Mouse (Mus musculus): ENCODE data around the gene A4galt. TPM values are rescaled to one million over a fixed set of nuclear protein-coding genes. Genes with fewer than 3 reads are reported as not detected.

Gene A4galt
- total RNA-seq, 2 experiments from 2014 or later = 7.0 to 7.2 TPM

DNA sequence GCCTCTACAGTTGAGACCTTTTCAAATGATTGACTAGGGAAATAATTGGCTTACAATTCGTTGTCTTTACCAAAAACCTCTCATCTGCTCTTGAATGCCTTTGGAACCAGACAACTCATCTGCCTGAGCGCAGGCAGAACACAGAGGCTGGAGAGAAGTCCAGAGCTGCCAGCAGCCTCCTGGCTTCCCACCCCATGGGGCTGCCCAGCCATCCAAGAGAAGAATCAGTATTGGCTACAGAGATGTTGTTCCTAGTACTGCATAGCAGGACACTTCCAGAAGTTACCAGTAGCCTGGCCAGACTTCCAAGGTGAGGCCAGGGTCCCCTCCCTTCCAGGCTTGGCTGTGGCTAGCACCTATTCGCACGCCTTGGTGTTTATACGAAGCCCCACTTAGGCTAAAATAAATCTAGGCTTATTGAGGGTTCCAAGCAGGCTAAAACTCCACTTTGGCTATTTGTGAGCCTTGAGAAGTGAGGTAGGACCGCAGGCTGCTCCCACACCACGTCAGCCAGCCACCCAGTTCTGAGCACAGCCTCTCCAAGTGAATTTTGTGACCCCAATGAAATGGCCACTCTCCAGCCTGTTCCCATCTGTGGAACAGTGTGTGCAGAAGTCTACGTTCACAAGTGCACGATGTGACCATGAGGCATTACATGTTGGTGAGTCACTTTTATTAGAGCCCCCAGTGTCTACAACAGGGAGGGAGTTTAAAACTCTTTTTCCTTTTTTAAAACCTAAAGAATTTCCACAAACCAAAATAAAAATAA, 25.3 kb downstream of the A4galt start:
- peak; percentile 47 to 80 for DNase-seq

DNA sequence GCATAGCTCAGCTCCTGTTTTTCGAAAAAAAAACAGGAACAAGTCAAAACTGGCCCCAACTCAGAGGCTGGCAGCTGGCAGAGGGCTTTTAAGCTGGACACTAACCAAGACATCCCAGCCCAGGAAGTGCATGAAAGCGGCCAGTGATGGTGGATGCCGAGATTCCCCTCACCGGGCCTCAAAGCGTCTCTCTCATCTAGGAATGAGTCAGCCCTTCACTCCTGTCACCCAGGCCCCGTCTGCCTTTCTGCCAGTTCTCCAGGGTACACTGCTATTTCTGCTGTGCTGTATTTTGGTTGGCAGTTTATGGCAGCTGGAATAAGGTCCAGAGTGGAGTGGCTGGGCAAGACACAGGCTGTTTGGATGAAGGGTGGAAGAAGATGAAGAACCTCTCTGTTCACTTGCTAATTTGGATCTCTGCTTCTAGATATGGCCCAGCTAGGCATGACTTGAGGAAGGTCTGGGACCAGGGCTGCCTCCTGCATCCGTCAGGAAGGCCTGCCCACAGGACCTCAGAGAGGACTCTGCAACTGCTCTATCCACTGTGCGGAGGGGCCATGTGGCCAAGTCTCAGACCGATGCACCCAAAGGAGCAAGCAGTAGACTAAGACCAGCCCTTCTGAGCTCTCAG, 27.3 kb downstream of the A4galt start:
- DNase-seq = peak; percentile 69 to 73

DNA sequence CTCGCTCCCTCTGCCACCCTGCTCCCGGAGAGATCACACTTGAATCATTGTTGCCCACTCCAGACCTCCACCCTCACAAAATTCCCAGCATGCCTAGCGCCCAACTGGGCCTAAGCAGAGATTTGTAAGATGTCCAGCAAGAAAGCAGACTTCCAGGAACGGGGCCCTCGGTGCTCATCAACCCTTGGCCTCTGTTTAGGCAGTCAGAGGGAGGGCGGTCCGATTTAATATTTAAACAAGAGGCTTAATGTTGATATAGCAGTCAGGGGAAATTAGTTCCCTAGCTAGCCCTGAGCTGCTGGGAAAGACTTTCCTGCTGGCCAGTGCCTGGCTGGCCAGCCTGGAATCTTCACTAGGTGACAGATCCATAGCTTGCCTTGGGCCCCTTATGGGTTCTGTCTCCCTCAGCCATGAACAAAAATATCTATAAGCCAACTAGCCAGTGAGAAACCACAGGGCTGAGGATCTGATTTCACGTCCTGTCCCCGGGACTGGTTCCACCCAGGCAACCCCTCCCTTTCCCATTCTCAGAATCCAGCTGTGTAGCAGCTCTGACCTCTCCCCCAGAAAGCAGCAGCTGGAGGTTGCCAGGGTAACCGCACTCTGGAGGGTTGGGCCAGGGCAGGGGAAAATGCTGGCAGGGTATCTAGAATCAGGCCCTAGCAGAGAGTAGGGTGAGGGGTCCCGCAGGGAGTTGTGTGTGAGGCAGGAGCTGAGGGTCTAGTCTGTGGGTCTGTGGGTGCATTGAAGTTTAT, 28.2 kb downstream of the A4galt start:
- peak; percentile 86 to 94 for DNase-seq

DNA sequence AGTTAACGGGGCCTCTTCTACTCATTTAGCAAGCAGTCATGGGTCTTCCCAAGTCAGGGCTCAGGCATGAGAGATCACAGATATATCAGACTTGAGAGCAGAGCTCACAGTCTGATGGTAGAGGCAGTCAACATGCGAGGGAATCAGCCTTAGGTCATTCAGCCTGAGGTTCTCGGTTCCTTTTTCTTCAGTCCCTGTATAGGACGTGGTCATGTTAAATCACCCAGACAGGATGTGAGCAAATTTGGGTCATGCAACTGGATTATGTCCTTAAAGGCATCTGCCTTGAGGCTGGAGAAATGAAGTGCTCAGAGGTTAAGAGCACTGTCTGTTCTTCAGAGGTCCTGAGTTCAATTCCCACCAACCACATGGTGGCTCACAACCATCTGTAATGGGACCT, 29.9 kb downstream of the A4galt start:
- peak; percentile 28 to 59 for DNase-seq

DNA sequence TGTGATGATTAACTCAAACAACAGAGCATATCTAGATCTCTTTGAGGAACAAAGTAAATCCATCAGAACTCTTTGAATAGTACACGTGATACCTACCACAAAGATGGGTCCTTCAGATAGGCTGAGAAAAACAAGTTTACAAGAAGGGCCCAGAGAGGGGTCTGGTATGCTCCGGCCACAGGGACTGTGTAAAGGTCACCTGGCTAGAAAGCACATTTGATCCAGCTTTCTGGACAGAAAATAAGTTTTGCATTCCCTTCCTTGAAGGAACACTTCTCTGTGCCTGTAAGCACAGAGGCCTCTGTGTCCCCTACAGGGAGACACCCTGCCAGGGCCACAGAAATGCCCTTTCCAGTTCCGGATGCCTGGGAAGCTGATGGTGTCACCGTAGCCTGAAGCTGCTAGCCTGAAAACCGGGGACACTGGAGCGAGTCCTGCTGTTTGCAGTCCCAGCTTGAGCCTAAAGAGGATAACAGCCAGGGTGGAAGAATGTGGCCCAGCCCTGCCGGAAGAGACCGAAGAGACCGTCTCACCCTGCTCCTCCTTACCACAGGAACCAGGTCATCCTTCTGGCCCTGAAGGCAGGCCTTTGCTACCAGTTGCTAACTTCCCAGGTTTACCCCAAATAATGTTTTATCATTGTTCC, 31.1 kb downstream of the A4galt start:
- no peak for DNase-seq

DNA sequence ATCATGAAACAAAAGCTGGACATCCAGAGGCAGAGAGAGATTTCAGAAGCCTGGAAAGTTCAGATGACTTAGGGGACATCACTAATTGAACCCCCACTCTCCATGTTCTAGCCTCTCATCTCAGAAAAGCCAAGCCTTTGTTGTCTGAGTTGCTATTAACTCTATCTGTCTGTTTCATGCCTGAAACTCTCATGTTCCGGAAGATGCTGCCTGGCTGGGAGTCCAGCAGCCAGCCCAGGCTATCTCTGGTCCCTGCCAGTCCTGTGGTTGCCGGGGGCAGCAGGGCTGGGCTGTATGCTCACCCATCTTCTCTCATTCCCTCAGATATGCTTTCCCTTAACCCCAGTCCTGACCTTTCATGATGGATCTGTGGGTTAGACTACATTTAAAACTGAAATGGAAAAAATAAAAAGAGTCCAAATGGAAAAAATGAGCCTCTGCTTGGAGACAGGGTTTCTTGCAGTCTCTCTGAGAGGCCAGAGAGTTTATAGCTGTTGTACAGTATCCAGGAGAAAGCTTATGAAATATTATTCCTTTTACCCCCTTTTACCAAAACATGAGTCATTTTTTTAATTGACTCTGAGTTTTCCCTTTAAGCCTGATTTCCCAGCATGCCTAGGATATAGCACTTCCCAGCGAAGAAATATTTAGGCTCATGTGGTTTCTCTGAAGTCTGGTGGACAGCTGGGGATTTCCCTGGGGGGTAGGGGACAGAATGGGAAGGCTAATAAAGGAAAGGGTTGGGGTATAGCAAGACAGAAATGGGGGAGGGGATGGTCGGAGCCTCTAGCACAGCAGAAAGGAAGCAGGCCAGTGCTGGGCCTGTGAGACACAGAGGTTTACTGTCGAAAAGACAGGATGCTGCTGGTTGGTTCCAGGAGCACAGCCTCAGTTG, 36.0 kb downstream of the A4galt start:
- DNase-seq = peak; percentile 51 to 55

DNA sequence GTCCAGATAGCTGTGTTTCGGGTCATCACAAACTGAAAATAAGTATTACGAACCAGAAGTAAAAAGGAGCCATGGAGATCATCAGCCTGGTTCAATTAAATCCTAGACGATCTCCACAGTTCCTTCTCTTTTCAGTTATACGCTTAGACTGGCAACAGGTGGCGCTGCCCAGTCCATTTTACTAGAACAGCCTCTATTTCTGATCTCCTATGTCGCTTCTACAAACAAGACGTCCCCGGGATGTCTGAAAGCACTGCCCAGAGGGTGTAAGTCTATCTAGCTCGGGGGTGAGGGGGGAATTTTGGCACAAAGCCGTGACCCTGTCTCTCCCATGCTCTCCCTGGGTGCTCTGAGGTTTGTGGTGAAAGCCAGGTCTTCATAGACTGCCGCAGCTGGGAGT, 41.3 kb downstream of the A4galt start:
- DNase-seq = peak; percentile 77 to 87

- DNase-seq = no peak
Measured at GRCm38 (mm10) chr15:83209719-83210118, 41.9 kb downstream of the A4galt start.

DNA sequence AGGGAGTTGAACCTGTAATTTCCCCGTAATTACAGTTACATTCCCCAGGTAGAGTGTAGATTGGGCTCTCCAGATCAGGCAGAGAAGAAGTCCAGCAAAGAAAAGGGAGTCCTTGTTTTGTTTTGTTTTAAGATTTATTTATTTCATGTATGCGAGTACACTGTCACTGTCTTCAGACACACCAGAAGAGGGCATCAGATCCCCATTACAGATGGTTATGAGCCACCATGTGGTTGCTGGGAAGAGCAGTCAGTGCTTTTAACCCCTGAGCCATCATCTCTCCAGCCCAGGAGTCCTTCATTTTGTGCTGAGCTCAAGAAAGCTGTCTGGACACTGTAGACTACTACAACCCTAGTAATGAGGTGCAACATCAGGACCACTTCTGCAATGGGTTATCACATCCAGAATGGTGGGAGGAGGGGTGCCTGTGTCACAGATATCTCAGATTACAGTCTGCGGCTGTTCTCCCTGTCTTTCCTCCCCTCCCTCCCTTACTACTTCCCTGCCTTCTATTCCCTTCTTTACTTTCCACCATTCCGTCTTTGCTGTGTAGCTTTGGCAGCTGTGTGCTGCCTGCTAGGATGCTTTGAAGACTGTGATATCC, 42.4 kb downstream of the A4galt start:
- peak in 1 of 2 experiments; percentile 23 for DNase-seq

DNA sequence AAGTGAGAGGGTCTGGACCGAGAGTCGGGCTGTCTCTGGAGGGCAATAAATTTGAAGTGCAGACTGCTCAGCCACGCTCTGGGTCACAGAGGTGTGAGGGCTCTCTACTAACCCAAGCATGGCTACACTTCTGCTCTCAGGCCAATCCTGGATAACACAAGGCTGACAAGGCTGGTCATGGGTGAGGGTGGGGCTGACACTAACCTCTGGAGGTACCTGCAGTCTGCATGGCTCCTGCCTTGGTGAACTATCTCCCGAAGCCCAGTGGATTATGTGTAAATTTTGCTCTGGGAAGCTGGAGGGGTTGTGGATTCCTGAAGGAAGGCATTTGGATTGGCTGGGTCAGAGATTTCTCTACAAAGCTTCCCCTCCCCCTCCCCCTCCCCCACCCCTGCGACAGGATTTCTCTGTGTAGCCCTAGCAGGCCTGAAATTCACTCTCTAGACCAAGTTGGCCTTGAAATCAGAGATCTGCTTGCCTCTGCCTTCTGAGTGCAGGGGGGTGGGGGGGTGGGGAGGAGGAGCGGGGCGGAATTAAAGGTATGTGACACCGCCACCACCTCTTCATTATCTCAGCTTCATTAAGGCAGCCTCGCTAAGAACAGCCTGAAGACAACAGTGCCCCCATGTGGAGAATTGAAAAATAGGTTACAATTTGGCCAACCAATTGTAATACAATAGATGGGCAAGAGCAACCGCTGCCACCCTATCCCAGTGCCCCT, 46.7 kb downstream of the A4galt start:
- DNase-seq = peak; percentile 68 to 84

DNA sequence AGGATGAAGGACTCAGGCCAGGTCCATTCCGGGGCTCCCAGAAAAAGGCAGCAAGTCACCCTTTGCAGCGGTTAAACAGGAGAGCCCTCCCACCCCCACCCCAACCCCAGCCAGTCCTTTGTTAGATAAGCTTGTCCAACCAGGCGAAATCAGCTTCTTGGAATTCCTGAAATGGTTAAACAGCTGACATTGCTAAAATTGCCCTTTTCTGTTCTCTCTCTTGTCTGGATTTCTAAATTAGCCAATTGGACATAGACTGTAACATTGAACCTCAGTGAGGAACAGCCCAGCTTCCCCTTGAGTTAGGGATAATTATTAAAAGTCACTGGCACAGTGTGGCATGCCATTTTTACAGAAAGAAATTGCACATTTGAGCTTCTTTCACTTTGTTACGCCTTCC, 49.2 kb downstream of the A4galt start:
- DNase-seq = no peak

- no peak for DNase-seq
Measured at GRCm38 (mm10) chr15:83193413-83193812, 58.2 kb downstream of the A4galt start.

GRCm38 (mm10) chr15:83182351-83182750, 69.2 kb downstream of the A4galt start:
- DNase-seq = peak in 1 of 2 experiments; percentile 17

GRCm38 (mm10) chr15:83181800-83182330, 69.7 kb downstream of the A4galt start:
- no peak for DNase-seq

- no peak for DNase-seq
Measured at GRCm38 (mm10) chr15:83180004-83180403, 71.6 kb downstream of the A4galt start.

Other genes with a start within 250 kb of the A4galt start
- 1 to 10 TPM; 1.5 to 2.0 TPM for gene Nfam1, start 218.5 kb downstream of the A4galt start, total RNA-seq (2021)
- 10 to 100 TPM; 46.1 to 55.5 TPM for gene Serhl, start 162.3 kb downstream of the A4galt start, total RNA-seq (2021)
- 10 to 100 TPM; 28.6 to 37.9 TPM for gene Rrp7a, start 129.0 kb downstream of the A4galt start, total RNA-seq (2021)
- gene Poldip3, start 102.4 kb downstream of the A4galt start, total RNA-seq (2021) = 10 to 100 TPM; 23.1 to 26.2 TPM
- gene Cyb5r3, start 79.2 kb downstream of the A4galt start, total RNA-seq (2021) = 10 to 100 TPM; 83.9 to 93.0 TPM
- gene Arfgap3, start 98.5 kb upstream of the A4galt start, total RNA-seq (2021) = 10 to 100 TPM in 1 of 2 experiments, 1 to 10 TPM in 1; 10.0 to 12.1 TPM
- gene Pacsin2, start 212.8 kb upstream of the A4galt start, total RNA-seq (2021) = 100 to 1,000 TPM; 232 to 280 TPM

Data from heart, adult 18-20 months (tissue).